Mouse (Mus musculus): ENCODE measurements around the gene Rptor. TPM values are rescaled to one million over a fixed set of nuclear protein-coding genes. Genes with fewer than 3 reads are reported as not detected.
"Not testable (repeated sequence)": the region's sequence is repeated elsewhere in the genome, so short reads cannot be mapped to it uniquely, and the experiment has no call there.

Rptor gene
- polyA plus RNA-seq, 1 experiment from 2014 or later = 13.2 TPM

- 83% methylated on average over 14 of the region's 14 CpGs for WGBS
- Histone ChIP-seq H3K4me1 (replicated peaks; ENCODE audit: control insufficient read depth, insufficient read depth, low read length) (0 out of 2 replicates have a peak, but pooled peaks cover 7% of the 10 kb centered on the region), H3K4me3 (ENCODE audit: low read depth, low read length) (no peak overlapping the region), H3K9ac (ENCODE audit: low read depth, low read length) (no peak overlapping the region), H3K4me2 (no peak overlapping the region), H3K27ac (ENCODE audit: low read depth, low read length) (no peak overlapping the region), H3K9me3 (ENCODE audit: control insufficient read depth, low read length) (no peaks in the 10 kb centered on the region), H3K36me3 (ENCODE audit: control insufficient read depth, insufficient read depth, low read length) (no peaks in the 10 kb centered on the region), H3K27me3 (replicated peaks; ENCODE audit: control insufficient read depth, insufficient read depth, low read length) (no peaks in the 10 kb centered on the region)
- ATAC-seq (replicated peaks; ENCODE audit: low FRiP score) (no peak), DNase-seq (ENCODE audit: low spot score) (no peak)
Observed at GRCm38 (mm10) chr11:119644612-119645379, 42.1 kb downstream of the Rptor start.

DNA sequence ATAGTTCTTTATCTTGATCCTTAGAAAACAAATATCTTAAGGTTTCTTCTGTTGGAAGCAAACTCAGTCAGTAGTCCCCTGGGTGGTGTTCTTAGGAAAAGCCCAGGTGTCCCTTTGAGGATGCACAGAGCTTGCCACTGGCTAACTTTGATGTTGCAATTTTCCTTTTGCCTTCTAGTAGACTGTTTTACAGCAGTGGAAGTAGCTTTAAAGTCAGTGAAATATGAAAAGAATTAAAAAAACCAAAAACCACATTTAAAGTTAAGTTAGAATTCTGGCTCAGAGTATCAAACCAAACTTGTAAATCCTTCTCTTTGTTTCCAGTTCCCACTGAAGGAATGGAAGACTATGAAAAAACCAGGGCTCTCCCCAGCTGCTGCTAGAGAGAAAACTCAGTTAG is 47.8 kb downstream of the Rptor start:
- H3K4me2 ChIP-seq = no peak overlapping the region
- ATAC-seq (replicated peaks; ENCODE audit: low FRiP score) (no peak), DNase-seq (ENCODE audit: low spot score) (no peak)
- no peak overlapping the region for H3K9ac ChIP-seq (ENCODE audit: low read depth, low read length)
- no peaks in the 10 kb centered on the region for H3K36me3 ChIP-seq (ENCODE audit: control insufficient read depth, insufficient read depth, low read length)
- H3K9me3 ChIP-seq (ENCODE audit: control insufficient read depth, low read length) = no peaks in the 10 kb centered on the region
- no peaks in the 10 kb centered on the region for H3K27me3 ChIP-seq (replicated peaks; ENCODE audit: control insufficient read depth, insufficient read depth, low read length)
- H3K27ac ChIP-seq (ENCODE audit: low read depth, low read length) = no peak overlapping the region
- H3K4me1 ChIP-seq (replicated peaks; ENCODE audit: control insufficient read depth, insufficient read depth, low read length) = no peaks in the 10 kb centered on the region; the same call in 1 of the 2 replicates
- no peak overlapping the region for H3K4me3 ChIP-seq (ENCODE audit: low read depth, low read length)

DNA sequence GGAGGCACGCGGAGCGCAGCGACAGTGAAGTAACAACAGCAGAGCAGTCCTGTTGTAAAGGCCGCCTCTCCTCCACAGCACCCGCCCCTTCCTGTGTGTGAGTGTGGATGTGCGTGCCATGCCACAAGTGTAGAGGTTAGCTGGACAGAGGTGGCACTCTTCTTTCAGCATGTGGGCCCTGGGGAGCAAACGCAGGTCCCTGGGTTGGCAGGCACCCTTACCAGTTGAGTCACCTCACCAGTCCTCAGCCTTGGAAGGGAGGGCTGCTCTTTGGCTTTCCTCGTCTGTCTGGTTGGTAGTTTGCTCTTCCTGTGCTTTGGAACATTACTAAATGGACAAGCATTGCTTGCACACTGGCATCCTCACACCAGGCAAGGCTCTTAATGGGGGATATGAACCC is 50.6 kb downstream of the Rptor start:
- 86% methylated on average over 9 of the region's 9 CpGs for WGBS
- no peaks in the 10 kb centered on the region for H3K36me3 ChIP-seq (ENCODE audit: control insufficient read depth, insufficient read depth, low read length)
- DNase-seq (ENCODE audit: low spot score) (no peak), ATAC-seq (replicated peaks; ENCODE audit: low FRiP score) (no peak)
- no peaks in the 10 kb centered on the region for H3K27me3 ChIP-seq (replicated peaks; ENCODE audit: control insufficient read depth, insufficient read depth, low read length)
- H3K9ac ChIP-seq (ENCODE audit: low read depth, low read length) = no peak overlapping the region
- no peak overlapping the region for H3K4me3 ChIP-seq (ENCODE audit: low read depth, low read length)
- H3K4me2 ChIP-seq = no peak overlapping the region
- H3K27ac ChIP-seq (ENCODE audit: low read depth, low read length) = no peak overlapping the region
- no peaks in the 10 kb centered on the region for H3K9me3 ChIP-seq (ENCODE audit: control insufficient read depth, low read length)
- H3K4me1 ChIP-seq (replicated peaks; ENCODE audit: control insufficient read depth, insufficient read depth, low read length) = peaks cover 6% of the 10 kb centered on the region

- H3K36me3 ChIP-seq (ENCODE audit: control insufficient read depth, insufficient read depth, low read length) = no peaks in the 10 kb centered on the region
- DNase-seq (ENCODE audit: low spot score) (no peak), ATAC-seq (replicated peaks; ENCODE audit: low FRiP score) (no peak)
- no peak overlapping the region for H3K9ac ChIP-seq (ENCODE audit: low read depth, low read length)
- H3K4me2 ChIP-seq = 0 out of 2 replicates have a peak overlapping the region, but pooled peaks have one; percentile 2
- no peak overlapping the region for H3K4me3 ChIP-seq (ENCODE audit: low read depth, low read length)
- no peaks in the 10 kb centered on the region for H3K27me3 ChIP-seq (replicated peaks; ENCODE audit: control insufficient read depth, insufficient read depth, low read length)
- WGBS = 74% methylated on average over 6 of the region's 6 CpGs
- H3K27ac ChIP-seq (ENCODE audit: low read depth, low read length) = no peak overlapping the region
- H3K9me3 ChIP-seq (ENCODE audit: control insufficient read depth, low read length) = no peaks in the 10 kb centered on the region
- peaks cover 15% of the 10 kb centered on the region for H3K4me1 ChIP-seq (replicated peaks; ENCODE audit: control insufficient read depth, insufficient read depth, low read length)
Observed at GRCm38 (mm10) chr11:119657534-119657933, 54.8 kb downstream of the Rptor start.

DNA sequence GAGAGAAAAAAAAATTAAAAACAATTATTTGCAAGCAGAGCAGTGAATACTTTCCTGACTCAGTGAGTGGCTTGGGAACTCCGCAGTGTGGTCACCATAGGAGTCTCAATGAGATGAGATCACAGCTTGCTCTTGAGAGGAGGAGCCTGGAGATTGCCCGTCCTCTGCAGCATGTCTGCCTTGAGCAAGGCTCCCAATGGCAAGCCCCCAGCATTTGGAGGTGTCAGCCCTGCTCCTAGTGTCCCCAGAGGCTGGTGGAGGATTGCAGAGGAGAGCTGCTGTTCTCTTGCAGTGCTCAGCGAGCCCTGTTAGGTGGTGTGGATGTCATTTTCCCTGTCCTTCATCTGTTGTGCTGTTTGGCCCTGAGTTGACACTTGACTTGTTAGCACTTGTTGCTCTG is 56.6 kb downstream of the Rptor start:
- Histone ChIP-seq H3K27ac (ENCODE audit: low read depth, low read length) (no peak overlapping the region), H3K9ac (ENCODE audit: low read depth, low read length) (no peak overlapping the region), H3K9me3 (ENCODE audit: control insufficient read depth, low read length) (no peaks in the 10 kb centered on the region), H3K4me3 (ENCODE audit: low read depth, low read length) (no peak overlapping the region), H3K4me2 (no peak overlapping the region), H3K36me3 (ENCODE audit: control insufficient read depth, insufficient read depth, low read length) (no peaks in the 10 kb centered on the region), H3K4me1 (replicated peaks; ENCODE audit: control insufficient read depth, insufficient read depth, low read length) (peaks cover 15% of the 10 kb centered on the region), H3K27me3 (replicated peaks; ENCODE audit: control insufficient read depth, insufficient read depth, low read length) (no peaks in the 10 kb centered on the region)
- WGBS = 77% methylated on average over 3 of the region's 3 CpGs
- DNase-seq (ENCODE audit: low spot score) = no peak
- ATAC-seq (replicated peaks; ENCODE audit: low FRiP score) = no peak

DNA sequence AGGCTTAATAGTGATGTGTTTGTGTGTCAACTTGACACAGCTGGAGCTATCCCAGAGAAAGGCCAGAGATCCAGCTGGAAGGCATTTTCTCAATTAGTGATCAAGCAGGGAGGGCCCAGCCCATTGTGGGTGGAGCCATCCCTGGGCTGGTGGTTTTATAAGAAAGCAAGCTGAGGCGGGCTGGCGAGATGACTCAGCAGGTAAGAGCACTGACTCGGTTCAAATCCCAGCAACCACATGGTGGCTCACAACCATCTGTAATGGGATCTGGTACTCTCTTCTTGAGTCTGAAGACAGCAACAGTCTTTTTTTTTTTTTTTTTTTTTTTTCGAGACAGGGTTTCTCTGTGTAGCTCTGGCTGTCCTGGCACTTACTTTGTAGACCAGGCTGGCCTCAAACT is 58.8 kb downstream of the Rptor start:
- peaks cover 18% of the 10 kb centered on the region for H3K4me1 ChIP-seq (replicated peaks; ENCODE audit: control insufficient read depth, insufficient read depth, low read length)
- DNase-seq (ENCODE audit: low spot score); H3K4me3 ChIP-seq (ENCODE audit: low read depth, low read length); H3K27ac ChIP-seq (ENCODE audit: low read depth, low read length); H3K4me2 ChIP-seq; H3K27me3 ChIP-seq (replicated peaks; ENCODE audit: control insufficient read depth, insufficient read depth, low read length); H3K9me3 ChIP-seq (ENCODE audit: control insufficient read depth, low read length); H3K36me3 ChIP-seq (ENCODE audit: control insufficient read depth, insufficient read depth, low read length); H3K9ac ChIP-seq (ENCODE audit: low read depth, low read length): not testable (repeated sequence)
- peak; percentile 84 for ATAC-seq (replicated peaks; ENCODE audit: low FRiP score)
- WGBS = 33% methylated on average over 4 of the region's 4 CpGs

DNA sequence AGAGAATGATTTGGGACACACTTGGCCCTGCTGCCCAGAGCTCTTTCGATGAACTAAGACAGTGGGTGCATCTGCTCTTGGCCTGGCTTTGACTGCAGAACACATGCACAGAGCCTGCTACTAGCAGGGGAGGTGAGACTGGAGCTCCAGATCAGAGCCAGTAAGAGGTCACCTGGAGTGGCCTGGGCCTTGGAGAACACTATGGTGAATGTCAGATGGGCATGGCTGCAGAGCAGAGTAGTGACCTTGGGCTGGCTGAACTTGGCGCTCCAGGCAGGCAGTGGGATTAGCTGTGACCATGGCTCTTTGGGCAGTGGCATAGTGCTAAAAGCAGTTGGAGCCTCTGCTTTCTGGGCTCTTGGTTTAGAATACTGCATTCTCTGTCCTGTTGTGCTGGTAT is 61.2 kb downstream of the Rptor start:
- Histone ChIP-seq H3K4me2 (no peak overlapping the region), H3K27me3 (replicated peaks; ENCODE audit: control insufficient read depth, insufficient read depth, low read length) (no peaks in the 10 kb centered on the region), H3K36me3 (ENCODE audit: control insufficient read depth, insufficient read depth, low read length) (no peaks in the 10 kb centered on the region), H3K9me3 (ENCODE audit: control insufficient read depth, low read length) (no peaks in the 10 kb centered on the region), H3K27ac (ENCODE audit: low read depth, low read length) (no peak overlapping the region; the same call in 1 of the 2 replicates), H3K9ac (ENCODE audit: low read depth, low read length) (no peak overlapping the region), H3K4me1 (replicated peaks; ENCODE audit: control insufficient read depth, insufficient read depth, low read length) (peaks cover 16% of the 10 kb centered on the region), H3K4me3 (ENCODE audit: low read depth, low read length) (no peak overlapping the region)
- DNase-seq (ENCODE audit: low spot score) (no peak), ATAC-seq (replicated peaks; ENCODE audit: low FRiP score) (no peak)
- WGBS = 87% methylated on average over 2 of the region's 2 CpGs

- Histone ChIP-seq H3K4me1 (replicated peaks; ENCODE audit: control insufficient read depth, insufficient read depth, low read length) (peaks cover 22% of the 10 kb centered on the region), H3K27me3 (replicated peaks; ENCODE audit: control insufficient read depth, insufficient read depth, low read length) (no peaks in the 10 kb centered on the region), H3K9ac (ENCODE audit: low read depth, low read length) (no peak overlapping the region), H3K4me3 (ENCODE audit: low read depth, low read length) (no peak overlapping the region), H3K27ac (ENCODE audit: low read depth, low read length) (no peak overlapping the region), H3K9me3 (ENCODE audit: control insufficient read depth, low read length) (no peaks in the 10 kb centered on the region), H3K4me2 (no peak overlapping the region), H3K36me3 (ENCODE audit: control insufficient read depth, insufficient read depth, low read length) (no peaks in the 10 kb centered on the region)
- WGBS = 87% methylated on average over 10 of the region's 10 CpGs
- DNase-seq (ENCODE audit: low spot score) (no peak), ATAC-seq (replicated peaks; ENCODE audit: low FRiP score) (no peak)
Observed at GRCm38 (mm10) chr11:119664678-119665307, 62.1 kb downstream of the Rptor start.

- H3K4me3 ChIP-seq (ENCODE audit: low read depth, low read length) = no peak overlapping the region
- 84% methylated on average over 5 of the region's 5 CpGs for WGBS
- H3K9ac ChIP-seq (ENCODE audit: low read depth, low read length) = no peak overlapping the region
- no peak overlapping the region for H3K27ac ChIP-seq (ENCODE audit: low read depth, low read length)
- H3K9me3 ChIP-seq (ENCODE audit: control insufficient read depth, low read length) = no peaks in the 10 kb centered on the region
- no peak for DNase-seq (ENCODE audit: low spot score)
- peaks cover 27% of the 10 kb centered on the region for H3K4me1 ChIP-seq (replicated peaks; ENCODE audit: control insufficient read depth, insufficient read depth, low read length)
- H3K4me2 ChIP-seq = no peak overlapping the region
- ATAC-seq (replicated peaks; ENCODE audit: low FRiP score) = no peak
- H3K36me3 ChIP-seq (ENCODE audit: control insufficient read depth, insufficient read depth, low read length) = no peaks in the 10 kb centered on the region
- H3K27me3 ChIP-seq (replicated peaks; ENCODE audit: control insufficient read depth, insufficient read depth, low read length) = no peaks in the 10 kb centered on the region
Observed at GRCm38 (mm10) chr11:119665308-119665702, 62.6 kb downstream of the Rptor start.

Measured in liver, embryonic 11.5 days (tissue).